Mouse (Mus musculus): ENCODE results near the gene Coa3. TPM values are rescaled to one million over a fixed set of nuclear protein-coding genes. Genes with fewer than 3 reads are reported as not detected.
A peak's percentile ranks its signal among the peaks of the same experiment; 100 is the strongest.

Gene Coa3
- total and polyA plus RNA-seq, 2 experiments from 2014 or later: 146 to 214 TPM

GRCm38 (mm10) chr11:101316501-101316917 is 37.6 kb upstream of the Coa3 start:
- Histone ChIP-seq H3K36me3 (ENCODE audit: insufficient read depth, low read length) (peaks cover 24% of the 10 kb centered on the region), H3K27me3 (ENCODE audit: insufficient read depth, low read length) (no peaks in the 10 kb centered on the region), H3K4me3 (ENCODE audit: low read length) (peak overlapping the region; percentile 98), H3K4me1 (ENCODE audit: insufficient read depth, low read length) (peaks cover 7% of the 10 kb centered on the region; the same call in 1 of the 2 replicates), H3K4me2 (ENCODE audit: low read depth, low read length) (peak overlapping the region; percentile 99), H3K27ac (peak overlapping the region; percentile 84), H3K9me3 (ENCODE audit: low read length) (no peaks in the 10 kb centered on the region), H3K9ac (replicated peaks; ENCODE audit: low read length) (peak overlapping the region; percentile 89)
- under 1% methylated on average over 17 of the region's 17 CpGs for WGBS
- ATAC-seq (peak; percentile 73), DNase-seq (ENCODE audit: low spot score) (peak; percentile 42)
- TF ChIP-seq CTCF (IDR thresholded peaks at IDR 0.05; ENCODE audit: low read depth): no peak

DNA sequence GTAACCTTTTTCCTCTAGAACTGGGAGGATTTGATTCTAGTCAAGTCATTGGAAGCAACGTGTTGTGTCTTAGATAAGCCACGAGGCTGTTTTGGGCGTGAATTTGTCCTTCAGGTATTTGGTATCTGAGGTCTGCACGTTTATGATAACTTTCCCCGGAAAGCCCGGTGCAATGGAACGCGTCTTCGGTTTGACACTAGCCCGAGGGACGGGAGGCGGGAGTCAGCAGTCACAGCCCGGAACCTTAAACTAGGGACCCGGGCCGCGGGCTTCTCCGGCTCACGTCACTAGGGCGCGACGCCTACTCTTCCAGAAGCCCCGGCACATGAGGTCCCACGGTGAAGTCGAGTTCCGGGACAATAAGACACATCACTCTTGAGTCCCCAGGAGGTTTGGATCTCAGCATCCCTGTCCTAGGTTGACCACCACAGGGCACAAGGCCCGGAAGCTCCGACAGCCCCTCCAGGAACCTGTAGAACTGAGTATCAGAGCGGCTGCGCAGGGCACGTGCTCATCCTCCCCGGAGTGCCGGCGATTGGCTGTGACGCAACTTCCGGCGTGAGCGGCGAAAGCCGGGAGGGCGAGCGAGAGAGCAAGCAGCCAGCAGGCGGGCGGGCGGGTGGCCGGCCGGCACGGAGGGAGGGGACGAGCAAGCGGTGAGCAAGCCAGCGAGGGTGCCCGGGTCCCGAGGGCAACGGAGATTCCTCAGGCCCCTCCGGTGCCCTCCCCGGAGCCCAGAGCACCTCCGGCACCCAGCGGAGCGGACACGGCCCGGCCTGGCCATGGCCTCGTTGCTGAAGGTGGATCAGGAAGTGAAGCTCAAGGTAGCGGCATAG is 37.0 kb upstream of the Coa3 start, which contains the start of gene Psme3:
TSS of gene Psme3 (plus strand) at position 549 of the 836 bp plus-strand sequence.
- DNase-seq (ENCODE audit: low spot score) (peak; percentile 96), ATAC-seq (peak; percentile 95)
- H3K27ac ChIP-seq: peak within 1 kb of the TSS; percentile 84
- H3K4me1 ChIP-seq (ENCODE audit: insufficient read depth, low read length): peaks cover 7% of the 10 kb centered on the region; the same call in 1 of the 2 replicates
- peak within 1 kb of the TSS; percentile 98 for H3K4me3 ChIP-seq (ENCODE audit: low read length)
- peaks cover 18% of the 10 kb centered on the region for H3K36me3 ChIP-seq (ENCODE audit: insufficient read depth, low read length)
- under 1% methylated on average over 62 of the region's 62 CpGs for WGBS
- peak within 1 kb of the TSS; percentile 89 for H3K9ac ChIP-seq (replicated peaks; ENCODE audit: low read length)
- no peaks in the 10 kb centered on the region for H3K27me3 ChIP-seq (ENCODE audit: insufficient read depth, low read length)
- no peak for TF ChIP-seq CTCF (IDR thresholded peaks at IDR 0.05; ENCODE audit: low read depth)
- H3K4me2 ChIP-seq (ENCODE audit: low read depth, low read length): peak within 1 kb of the TSS; percentile 99
- no peaks in the 10 kb centered on the region for H3K9me3 ChIP-seq (ENCODE audit: low read length)

DNA sequence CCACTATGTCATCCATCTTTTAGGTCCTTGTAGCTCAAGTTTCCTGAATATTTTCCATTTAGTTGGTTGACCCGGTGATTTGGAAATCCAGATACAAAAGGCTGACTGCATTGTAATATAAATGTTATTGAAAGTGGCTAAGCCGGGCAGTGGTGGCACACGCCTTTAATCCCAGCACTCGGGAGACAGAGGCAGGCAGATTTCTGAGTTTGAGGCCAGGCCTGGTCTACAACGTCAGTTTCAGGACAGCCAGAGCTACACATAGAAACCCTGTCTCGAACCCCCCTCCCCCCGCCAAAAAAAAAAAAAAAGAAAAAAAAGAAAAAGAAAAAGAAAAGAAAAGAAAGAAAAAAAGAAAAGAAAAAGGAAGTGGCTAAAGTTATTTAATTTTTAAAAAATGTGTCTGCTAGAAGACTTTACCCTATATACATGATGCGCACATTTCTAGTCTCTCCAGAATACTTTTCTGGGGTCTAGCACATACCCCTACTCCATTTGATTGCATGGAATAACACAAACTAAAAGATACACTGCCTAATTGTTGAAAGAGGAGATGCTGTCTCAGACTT is 36.3 kb upstream of the Coa3 start:
- no peaks in the 10 kb centered on the region for H3K27me3 ChIP-seq (ENCODE audit: insufficient read depth, low read length)
- H3K9ac ChIP-seq (replicated peaks; ENCODE audit: low read length): peak overlapping the region; percentile 89
- no peak for TF ChIP-seq CTCF (IDR thresholded peaks at IDR 0.05; ENCODE audit: low read depth)
- H3K4me2 ChIP-seq (ENCODE audit: low read depth, low read length): peak overlapping the region; percentile 99
- peaks cover 7% of the 10 kb centered on the region; the same call in 1 of the 2 replicates for H3K4me1 ChIP-seq (ENCODE audit: insufficient read depth, low read length)
- peaks cover 13% of the 10 kb centered on the region; the same call in 1 of the 2 replicates for H3K36me3 ChIP-seq (ENCODE audit: insufficient read depth, low read length)
- DNase-seq (ENCODE audit: low spot score): no peak
- WGBS: 87% methylated on average over 8 of the region's 8 CpGs
- H3K4me3 ChIP-seq (ENCODE audit: low read length): peak overlapping the region; percentile 98
- no peak for ATAC-seq
- peak overlapping the region; percentile 84 for H3K27ac ChIP-seq
- H3K9me3 ChIP-seq (ENCODE audit: low read length): no peaks in the 10 kb centered on the region

- peaks cover 8% of the 10 kb centered on the region; the same call in 1 of the 2 replicates for H3K36me3 ChIP-seq (ENCODE audit: insufficient read depth, low read length)
- no peak overlapping the region for H3K4me3 ChIP-seq (ENCODE audit: low read length)
- 100% methylated on average over 1 of the region's 1 CpGs for WGBS
- H3K9me3 ChIP-seq (ENCODE audit: low read length): no peaks in the 10 kb centered on the region
- no peak for DNase-seq (ENCODE audit: low spot score)
- peaks cover 7% of the 10 kb centered on the region; the same call in 1 of the 2 replicates for H3K4me1 ChIP-seq (ENCODE audit: insufficient read depth, low read length)
- H3K27me3 ChIP-seq (ENCODE audit: insufficient read depth, low read length): no peaks in the 10 kb centered on the region
- no peak overlapping the region for H3K9ac ChIP-seq (replicated peaks; ENCODE audit: low read length)
- no peak for ATAC-seq
- peak; percentile 19; the same call in 1 of the 2 replicates for TF ChIP-seq CTCF (IDR thresholded peaks at IDR 0.05; ENCODE audit: low read depth)
- no peak overlapping the region for H3K4me2 ChIP-seq (ENCODE audit: low read depth, low read length)
- no peak overlapping the region for H3K27ac ChIP-seq
These were observed 35.7 kb upstream of the Coa3 start for GRCm38 (mm10) chr11:101314567-101314966.

DNA sequence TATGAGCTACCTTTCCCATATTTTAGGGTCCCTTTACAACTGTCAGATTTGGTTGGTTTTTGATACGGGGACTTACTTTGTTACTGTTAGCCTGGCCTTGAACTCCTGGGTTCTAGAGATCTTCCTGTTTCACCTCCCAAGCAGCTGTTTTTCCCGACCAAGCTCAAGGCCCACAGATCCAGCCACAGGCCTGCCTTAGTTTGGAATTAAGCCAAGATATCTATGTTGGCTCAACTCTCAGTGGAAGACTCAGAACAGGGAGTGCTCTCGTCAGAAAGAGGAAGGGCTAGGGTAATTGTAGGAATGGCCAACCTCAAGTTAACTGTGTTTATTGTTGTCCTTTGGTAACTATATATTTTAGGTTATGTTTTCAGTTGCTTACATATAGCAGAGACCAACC is 33.2 kb upstream of the Coa3 start:
- no peak for ATAC-seq
- 74% methylated on average over 3 of the region's 3 CpGs for WGBS
- H3K27ac ChIP-seq: no peak overlapping the region

GRCm38 (mm10) chr11:101311083-101311482 is 32.2 kb upstream of the Coa3 start:
- Histone ChIP-seq H3K4me3 (ENCODE audit: low read length) (no peak overlapping the region), H3K36me3 (ENCODE audit: insufficient read depth, low read length) (no peaks in the 10 kb centered on the region), H3K9me3 (ENCODE audit: low read length) (no peaks in the 10 kb centered on the region), H3K4me1 (ENCODE audit: insufficient read depth, low read length) (no peaks in the 10 kb centered on the region), H3K27ac (no peak overlapping the region), H3K27me3 (ENCODE audit: insufficient read depth, low read length) (no peaks in the 10 kb centered on the region), H3K9ac (replicated peaks; ENCODE audit: low read length) (no peak overlapping the region), H3K4me2 (ENCODE audit: low read depth, low read length) (no peak overlapping the region)
- no peak for ATAC-seq
- TF ChIP-seq CTCF (IDR thresholded peaks at IDR 0.05; ENCODE audit: low read depth): no peak
- no peak for DNase-seq (ENCODE audit: low spot score)
- 86% methylated on average over 3 of the region's 3 CpGs for WGBS

More for the DNA sequence above, 33.2 kb upstream of the Coa3 start:
- no peak for TF ChIP-seq CTCF (IDR thresholded peaks at IDR 0.05; ENCODE audit: low read depth)
- no peaks in the 10 kb centered on the region for H3K27me3 ChIP-seq (ENCODE audit: insufficient read depth, low read length)
- H3K4me3 ChIP-seq (ENCODE audit: low read length): no peak overlapping the region
- no peaks in the 10 kb centered on the region for H3K9me3 ChIP-seq (ENCODE audit: low read length)
- H3K4me2 ChIP-seq (ENCODE audit: low read depth, low read length): no peak overlapping the region
- H3K9ac ChIP-seq (replicated peaks; ENCODE audit: low read length): no peak overlapping the region
- peaks cover 6% of the 10 kb centered on the region; the same call in 1 of the 2 replicates for H3K4me1 ChIP-seq (ENCODE audit: insufficient read depth, low read length)
- DNase-seq (ENCODE audit: low spot score): no peak
- no peaks in the 10 kb centered on the region for H3K36me3 ChIP-seq (ENCODE audit: insufficient read depth, low read length)

Measured in hindbrain, postnatal 0 days (tissue).